ENCODE assay signal across 8 mouse cellular contexts in genomic region chr7:19473875-19474443, GRCm38 (mm10). TPM values are rescaled to one million over a fixed set of nuclear protein-coding genes. Genes with fewer than 3 reads are reported as not detected.
DNase-seq lines count a peak whose midpoint lies in the region; ATAC-seq lines count a peak whose summit lies in the region.

No protein-coding gene starts in this region.

- under 1% methylated on average over 49 of the region's 89 CpGs for WGBS in hindbrain, embryonic 13.5 days

- H3K27me3 ChIP-seq in hindbrain, embryonic 13.5 days, result peaks cover 91% of the 10 kb centered on the region

- H3K27ac ChIP-seq in hindbrain, embryonic 13.5 days, result peak overlapping the region; percentile 82

- peak; percentile 90 for ATAC-seq in hindbrain, embryonic 13.5 days (ENCODE audit: low FRiP score)

- H3K4me1 ChIP-seq in hindbrain, embryonic 13.5 days (replicated peaks), result peaks cover 14% of the 10 kb centered on the region; the same call in 1 of the 2 replicates

- DNase-seq in Muller cell, postnatal 12 days (ENCODE audit: inconsistent ontology term), result peak; percentile 81
- peak; percentile 84 to 86 for DNase-seq in cerebellum, postnatal 14 days
- peak; percentile 79 to 81 for DNase-seq in frontal cortex, postnatal 36 days (ENCODE audit: low spot score in 2 of 2)
- peak; percentile 73 to 89 for DNase-seq in left cerebral cortex, adult 18-20 months (ENCODE audit: low spot score in 2 of 2)
- DNase-seq in lung, postnatal 14 days, result peak; percentile 76
- DNase-seq in retina, embryonic 14.5 days (ENCODE audit: low spot score), result peak; percentile 75
- peak; percentile 78 for DNase-seq in thymus, postnatal 4 days

- H3K9me3 ChIP-seq in hindbrain, embryonic 13.5 days, result no peaks in the 10 kb centered on the region

- peak overlapping the region; percentile 76 for H3K9ac ChIP-seq in hindbrain, embryonic 13.5 days

- no peaks in the 10 kb centered on the region for H3K36me3 ChIP-seq in hindbrain, embryonic 13.5 days

- peak overlapping the region; percentile 69 for H3K4me2 ChIP-seq in hindbrain, embryonic 13.5 days

- peak overlapping the region; percentile 50 for H3K4me3 ChIP-seq in hindbrain, embryonic 13.5 days

RNA-seq across cellular contexts. Expression of gene Exoc3l2, which starts 10.8 kb away (rescaled TPM):
- 0.38 and 0.43 TPM in 2 replicates for polyA plus RNA-seq in hindbrain, embryonic 13.5 days (2015; fragmentation: Nextera tagmentation; extraction: Ambion mirVana)
- under 1 TPM; 0.40 to 0.74 TPM for total RNA-seq in left cerebral cortex, adult 18-20 months (2021)

RNA-seq across cellular contexts. Expression of gene Mark4, which starts 15.3 kb away (rescaled TPM):
- 16.1 TPM in 2 replicates for polyA plus RNA-seq in hindbrain, embryonic 13.5 days (2015; fragmentation: Nextera tagmentation; extraction: Ambion mirVana)
- total RNA-seq in left cerebral cortex, adult 18-20 months (2021), result 10 to 100 TPM; 69.7 to 74.5 TPM

RNA-seq across cellular contexts. Expression of gene Bloc1s3, which starts 34.2 kb away (rescaled TPM):
- 3.2 and 3.5 TPM in 2 replicates for polyA plus RNA-seq in hindbrain, embryonic 13.5 days (2015; fragmentation: Nextera tagmentation; extraction: Ambion mirVana)
- total RNA-seq in left cerebral cortex, adult 18-20 months (2021), result 1 to 10 TPM; 7.6 to 7.8 TPM

RNA-seq across cellular contexts. Expression of gene Trappc6a, which starts 34.2 kb away (rescaled TPM):
- 43.9 and 44.9 TPM in 2 replicates for polyA plus RNA-seq in hindbrain, embryonic 13.5 days (2015; fragmentation: Nextera tagmentation; extraction: Ambion mirVana)
- 10 to 100 TPM; 18.7 to 21.1 TPM for total RNA-seq in left cerebral cortex, adult 18-20 months (2021)

RNA-seq across cellular contexts. Expression of gene Nkpd1, which starts 43.7 kb away (rescaled TPM):
- 0.32 and 0.50 TPM in 2 replicates for polyA plus RNA-seq in hindbrain, embryonic 13.5 days (2015; fragmentation: Nextera tagmentation; extraction: Ambion mirVana)
- under 1 TPM; 0.72 to 0.94 TPM for total RNA-seq in left cerebral cortex, adult 18-20 months (2021)

Comparison
In these comparisons a context has a peak if more than half of its experiments do, and no peak if none do; other contexts are left out.
1. Peak in every context shown above with its lines: DNase-seq, ATAC-seq, H3K4me3 ChIP-seq and H3K27ac ChIP-seq.